Mouse (Mus musculus) myocyte (in vitro differentiated cells): Measurements from ENCODE around the gene Faim.

Source experiments
- MAX ChIP-seq: IDR thresholded peaks from one replicate; pipeline ENCODE4 v1.6.1; 2011; ENCODE audit warnings: low read depth, mild to moderate bottlenecking, control low read depth
- MYOG ChIP-seq, 3 experiments: IDR thresholded peaks; one replicate each; pipeline ENCODE4 v1.6.1; 2011; ENCODE audit warnings: control low read depth in 2 of 3, low read depth in 2 of 3, mild to moderate bottlenecking in 2 of 3; ENCODE audit not compliant: insufficient read length in 2 of 3, control insufficient read depth in 1 of 3, insufficient read depth in 1 of 3
- POLR2A ChIP-seq: IDR thresholded peaks from one replicate; pipeline ENCODE4 v1.6.1; 2011; ENCODE audit warnings: low read depth, mild to moderate bottlenecking, control low read depth, moderate library complexity; ENCODE audit not compliant: insufficient read length

- TF ChIP-seq MYOG (IDR thresholded peaks at IDR 0.05; ENCODE audit: control insufficient read depth in 1 of 3, insufficient read depth in 1 of 3, insufficient read length in 2 of 3, low read depth in 2 of 3) = no peak
- TF ChIP-seq MAX = no peak
- TF ChIP-seq POLR2A = no peak
Measured at GRCm38 (mm10) chr9:98994103-98994502, 7.9 kb downstream of the Faim start.
